Mouse (Mus musculus): ENCODE data around the gene Ralbp1.

The Ralbp1 gene

DNA sequence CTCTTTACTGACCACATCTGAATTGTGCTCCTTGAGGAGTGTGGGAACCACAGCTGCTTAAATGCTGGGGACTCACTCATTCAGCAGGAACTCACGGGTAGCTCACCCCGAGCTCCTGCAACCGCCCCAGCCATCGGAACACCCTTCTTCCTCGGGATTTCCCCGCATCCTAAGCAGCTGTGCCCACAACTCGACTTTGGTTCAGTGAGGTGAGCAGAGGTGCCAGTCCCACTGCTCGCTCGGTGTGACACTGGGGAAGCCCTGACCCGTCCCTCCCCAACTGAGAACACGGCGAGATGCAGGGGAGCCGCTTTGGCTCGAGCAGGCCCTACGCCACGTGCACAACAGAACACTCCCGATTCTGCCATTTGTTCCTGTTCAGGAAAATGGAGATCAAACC lies 35.1 kb downstream of the Ralbp1 start:
- no peak for DNase-seq (ENCODE audit: low spot score)

DNA sequence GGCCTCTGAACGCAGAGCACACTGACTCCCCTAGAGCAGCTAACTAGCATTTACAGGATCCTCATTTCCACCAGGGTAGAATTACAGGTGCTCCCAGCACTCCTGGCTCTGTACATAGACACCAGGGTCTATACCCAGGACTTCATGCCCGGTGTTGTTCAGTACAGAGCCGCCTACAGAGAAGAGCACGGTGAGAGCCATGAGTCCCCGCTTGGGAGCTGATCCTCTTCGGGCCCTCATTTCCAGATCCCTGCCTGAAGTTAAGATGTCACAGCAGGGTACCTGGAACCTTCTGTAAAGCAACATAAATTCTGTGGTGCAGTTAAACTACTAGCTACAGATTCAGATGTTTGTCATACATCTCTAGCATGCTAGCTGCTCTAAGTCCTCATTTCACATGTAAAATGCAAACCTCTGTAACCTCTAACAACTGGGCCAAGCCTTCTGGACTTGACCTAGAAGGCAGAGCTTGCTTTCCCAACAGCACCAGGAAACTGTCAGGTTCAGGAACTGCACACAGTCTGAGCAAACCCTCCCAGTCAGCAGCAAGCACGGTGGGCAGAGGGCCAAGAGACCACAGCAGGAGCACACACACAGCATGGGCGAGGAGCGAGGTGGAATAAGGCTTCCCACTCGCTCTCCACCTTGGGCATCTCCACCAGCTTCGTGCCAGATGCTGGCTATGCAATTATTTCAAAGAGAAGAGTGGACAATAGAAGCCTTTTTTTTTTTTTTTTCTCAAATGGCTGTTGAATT lies 37.7 kb downstream of the Ralbp1 start:
- no peak for DNase-seq (ENCODE audit: low spot score)

DNA sequence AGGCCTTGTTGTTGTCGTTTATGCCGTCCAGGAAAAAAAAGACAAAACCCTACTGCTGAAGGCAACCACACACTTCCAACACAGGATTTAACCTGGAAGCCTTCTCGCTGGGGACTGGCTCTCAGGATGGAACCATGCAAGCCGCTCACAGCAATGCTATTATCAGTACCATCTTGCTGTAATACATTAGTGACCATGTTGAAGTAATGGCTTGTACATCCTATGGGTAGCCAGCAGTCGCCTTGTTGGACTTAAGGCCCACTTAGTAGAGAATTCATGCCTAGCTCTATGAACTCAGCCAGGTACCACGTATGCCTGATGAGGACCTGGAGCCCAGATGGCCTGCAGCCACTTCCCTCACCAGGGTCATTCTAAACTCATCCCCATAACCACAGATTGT lies 40.2 kb downstream of the Ralbp1 start:
- no peak for DNase-seq (ENCODE audit: low spot score)

DNA sequence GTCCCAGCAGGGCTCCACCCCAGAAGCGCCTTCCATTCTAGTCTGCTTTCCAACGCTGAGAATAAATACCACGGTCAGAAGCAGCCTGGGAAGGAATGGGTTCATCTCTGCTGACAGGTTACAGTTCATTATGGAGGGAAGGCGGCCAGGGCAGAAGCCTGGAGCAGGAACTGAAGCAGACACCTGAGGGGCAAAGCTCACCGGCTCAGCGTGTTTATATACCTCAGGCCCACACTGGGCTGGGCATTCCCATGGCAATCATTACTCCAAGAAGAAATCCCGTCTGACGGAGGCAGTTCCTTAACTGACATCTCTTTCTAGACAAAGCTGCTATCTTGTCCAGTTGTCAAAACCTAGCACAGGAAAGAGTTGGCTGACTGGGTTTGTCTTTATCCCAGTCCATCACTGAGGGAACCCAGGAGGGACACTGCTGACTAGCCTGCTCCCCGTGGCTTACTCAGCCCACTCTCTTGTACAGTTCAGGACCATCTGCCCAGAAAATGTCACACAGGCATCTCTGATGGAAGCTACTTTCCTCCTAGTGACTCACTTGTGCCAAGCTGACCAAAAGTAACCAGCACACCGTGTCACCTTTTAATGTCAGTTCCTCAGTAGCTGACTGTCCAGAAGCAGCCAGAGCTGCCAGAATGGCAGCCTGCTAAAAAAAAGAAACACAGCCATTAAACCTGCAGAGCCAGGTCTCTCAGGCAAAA lies 42.8 kb downstream of the Ralbp1 start:
- DNase-seq (ENCODE audit: low spot score): no peak

DNA sequence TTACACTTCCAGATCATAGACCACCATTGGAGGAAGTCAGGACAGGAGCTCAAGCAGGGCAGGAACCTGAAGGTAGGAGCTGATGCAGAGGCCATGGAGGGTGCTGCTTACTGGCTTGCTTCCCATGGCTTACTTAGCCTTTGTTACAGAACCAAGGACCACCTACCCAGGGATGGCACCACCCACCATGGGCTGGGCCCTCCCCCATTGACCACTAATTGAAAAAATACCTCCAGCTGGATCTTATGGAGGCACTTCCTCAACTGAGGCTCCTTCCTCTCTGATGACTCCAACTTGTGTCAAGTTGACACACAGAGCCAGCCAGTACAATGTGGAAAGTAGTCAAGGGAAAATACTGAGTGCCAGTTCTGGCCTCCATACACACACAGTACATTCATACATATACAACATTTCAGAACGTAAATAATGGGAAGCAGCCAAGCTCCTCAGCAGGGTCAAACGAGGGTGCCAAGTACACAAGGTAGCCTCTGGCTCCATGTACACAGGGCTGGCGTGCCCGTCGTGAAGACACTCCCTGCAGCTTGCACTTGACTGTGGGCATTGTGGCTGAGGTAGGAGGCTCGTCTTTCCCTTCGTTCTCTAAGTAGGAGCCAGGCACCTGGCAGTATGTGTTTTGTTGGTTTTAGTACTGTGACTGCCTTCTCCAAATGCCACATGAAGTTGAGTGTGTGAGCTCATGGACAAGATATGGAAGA lies 45.9 kb downstream of the Ralbp1 start:
- DNase-seq (ENCODE audit: low spot score): no peak

DNA sequence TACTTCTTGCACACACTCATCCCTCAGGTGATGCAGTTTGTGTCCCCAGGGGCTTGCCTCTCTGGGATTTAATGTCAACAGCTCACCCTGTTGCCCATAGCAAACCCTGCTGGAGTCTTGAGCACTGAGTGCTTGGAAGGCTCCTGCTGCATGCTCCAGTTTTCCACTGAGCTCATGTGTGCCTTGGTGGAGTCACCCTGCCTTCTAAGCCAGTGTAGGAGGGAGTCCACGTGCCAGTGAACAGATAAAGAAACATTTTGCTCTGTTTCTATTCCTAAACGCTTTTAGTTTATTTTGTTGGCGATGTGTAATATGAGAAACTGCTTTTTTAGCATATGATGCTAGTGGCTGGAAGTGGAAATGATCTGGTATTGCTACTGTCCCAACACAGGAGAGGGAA lies 48.9 kb downstream of the Ralbp1 start:
- no peak for DNase-seq (ENCODE audit: low spot score)

DNA sequence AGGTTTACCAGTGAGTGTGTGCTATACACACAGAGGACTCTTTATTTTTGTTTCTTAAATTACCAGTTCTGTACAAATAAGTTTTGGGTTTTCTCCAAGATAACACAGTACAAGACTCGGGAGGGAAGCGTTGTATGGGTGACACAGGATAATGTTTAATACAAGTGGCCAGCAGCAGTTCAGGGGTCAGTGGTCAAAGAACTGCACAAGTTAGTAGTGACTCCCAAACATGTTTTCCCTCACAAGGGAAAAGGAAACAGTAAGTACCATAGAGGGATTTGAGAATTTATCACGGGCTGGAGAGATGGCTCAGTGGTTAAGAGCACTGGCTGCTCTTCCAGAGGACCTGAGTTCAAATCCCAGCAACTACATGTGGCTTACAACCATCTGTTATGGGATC lies 51.7 kb downstream of the Ralbp1 start:
- DNase-seq (ENCODE audit: low spot score): no peak

DNA sequence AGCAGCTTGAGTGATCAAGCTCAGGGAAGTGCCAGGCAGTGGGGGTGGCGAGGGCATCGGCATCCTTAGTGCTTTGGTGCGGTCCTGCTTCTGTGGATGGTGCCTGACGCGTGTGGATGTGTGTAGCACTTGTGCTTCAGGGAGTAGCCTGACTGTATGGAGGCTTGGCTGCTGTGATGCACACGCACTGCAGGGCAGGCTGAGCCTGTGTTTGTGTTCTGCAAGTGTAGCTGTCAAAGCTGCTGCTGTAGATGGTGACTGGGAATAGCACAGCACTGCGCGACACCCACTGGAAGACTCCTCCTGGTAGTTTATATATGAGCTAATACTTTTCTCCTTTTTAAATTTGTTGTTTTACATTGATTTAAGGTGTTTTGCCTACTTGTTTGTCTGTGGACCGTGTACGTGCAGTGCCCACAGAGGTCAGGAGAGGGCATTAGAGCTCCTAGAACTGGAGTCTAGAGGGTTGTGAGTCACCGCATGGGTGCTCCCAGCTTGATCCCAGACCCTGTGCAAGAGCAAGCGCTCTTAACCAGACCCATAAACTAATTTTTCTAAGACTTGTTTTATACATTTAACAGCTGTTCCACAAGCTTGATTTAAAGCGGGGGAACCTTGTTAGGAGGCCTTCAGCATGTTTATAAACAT lies 55.3 kb downstream of the Ralbp1 start:
- DNase-seq (ENCODE audit: low spot score): no peak

DNA sequence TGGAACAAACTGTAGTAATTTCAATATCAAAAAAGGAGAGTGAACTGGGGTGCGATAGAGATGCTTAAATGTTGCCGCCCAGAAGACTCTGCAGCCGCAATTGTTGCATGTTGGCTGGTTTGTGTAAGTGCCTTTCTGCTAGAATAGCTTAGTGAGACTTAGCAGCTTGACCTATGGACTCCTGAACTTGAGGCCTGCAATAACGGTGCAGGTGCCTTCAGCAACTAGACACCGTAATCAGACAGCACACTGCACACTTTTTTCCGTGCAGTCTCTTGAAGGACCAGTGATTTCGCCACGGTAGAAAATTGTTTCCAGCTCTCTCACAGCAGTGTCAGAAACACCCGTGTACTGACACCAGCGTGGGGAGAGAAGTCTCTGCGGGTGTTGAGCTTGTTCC lies 56.6 kb downstream of the Ralbp1 start:
- DNase-seq (ENCODE audit: low spot score): no peak

DNA sequence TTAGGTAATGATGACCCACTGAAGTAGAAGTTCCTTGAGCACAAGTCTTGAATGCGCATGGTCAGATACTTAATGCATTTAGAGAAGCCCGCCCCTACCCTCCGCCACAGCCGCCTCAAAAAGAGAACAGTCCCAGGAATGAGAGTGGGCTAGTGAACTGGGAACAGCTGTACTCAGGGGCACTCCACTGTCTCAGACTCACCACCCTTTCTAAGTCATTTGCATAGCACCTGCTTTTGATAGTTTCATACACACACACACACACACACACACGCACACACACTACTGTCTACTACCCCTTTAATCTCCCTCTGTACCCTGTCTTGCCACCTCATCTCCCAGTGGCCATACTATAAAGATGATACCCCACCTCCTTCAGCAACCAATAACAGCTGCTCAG lies 57.7 kb downstream of the Ralbp1 start:
- DNase-seq (ENCODE audit: low spot score): no peak

DNA sequence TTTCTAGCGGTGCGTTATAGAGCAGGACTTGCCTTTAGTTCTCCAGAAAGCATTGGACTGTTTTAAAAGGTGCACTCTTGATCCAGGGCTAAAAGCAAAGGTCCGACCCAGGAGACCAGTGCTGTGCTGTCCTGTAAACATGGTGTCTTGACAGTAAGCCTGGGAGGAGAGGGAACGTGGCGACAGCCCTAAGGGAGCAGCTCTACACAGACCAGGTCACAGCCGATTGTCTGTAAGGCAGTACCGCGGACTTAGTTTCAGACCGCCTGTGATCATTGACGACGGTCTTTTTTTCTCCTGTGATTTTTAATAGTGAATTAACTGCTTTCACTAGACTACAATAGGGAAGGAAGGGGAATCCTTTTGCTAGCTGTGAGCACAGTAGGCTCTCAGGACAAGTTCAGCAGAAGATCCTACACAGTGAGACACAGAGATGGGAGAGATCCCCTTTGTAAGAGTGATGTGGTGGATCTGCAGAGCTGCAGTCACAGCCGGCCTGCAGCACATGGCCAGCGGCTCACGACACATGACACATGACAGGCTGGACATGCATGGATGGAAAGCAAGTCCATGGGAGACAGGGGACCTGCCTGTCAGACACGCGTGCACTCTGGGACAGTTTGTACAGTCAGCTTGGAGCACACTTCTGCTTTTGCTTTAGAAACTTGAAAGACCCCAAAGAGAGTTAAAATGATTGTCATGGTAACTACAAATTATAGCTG lies 58.3 kb downstream of the Ralbp1 start:
- DNase-seq (ENCODE audit: low spot score): no peak

DNA sequence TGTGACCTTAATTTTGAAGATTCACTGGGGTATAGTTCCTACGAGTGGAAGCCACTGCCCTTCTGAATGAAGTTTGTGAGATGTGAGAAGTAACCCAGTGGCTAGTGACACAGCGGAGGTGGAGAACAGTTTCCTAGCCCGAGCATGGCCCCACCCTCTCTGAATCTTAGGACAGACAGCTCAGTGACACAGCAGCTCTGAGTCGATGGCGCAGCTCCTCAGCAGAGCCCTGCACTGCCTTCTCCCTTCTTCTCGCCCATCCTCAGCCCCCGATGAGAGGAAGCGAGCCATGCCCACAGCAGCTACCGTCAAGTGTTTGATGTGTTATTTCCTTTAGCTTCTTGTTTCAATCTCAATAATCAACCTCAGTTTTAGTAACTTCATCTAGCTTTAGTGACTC lies 59.3 kb downstream of the Ralbp1 start:
- DNase-seq (ENCODE audit: low spot score): peak; percentile 15

DNA sequence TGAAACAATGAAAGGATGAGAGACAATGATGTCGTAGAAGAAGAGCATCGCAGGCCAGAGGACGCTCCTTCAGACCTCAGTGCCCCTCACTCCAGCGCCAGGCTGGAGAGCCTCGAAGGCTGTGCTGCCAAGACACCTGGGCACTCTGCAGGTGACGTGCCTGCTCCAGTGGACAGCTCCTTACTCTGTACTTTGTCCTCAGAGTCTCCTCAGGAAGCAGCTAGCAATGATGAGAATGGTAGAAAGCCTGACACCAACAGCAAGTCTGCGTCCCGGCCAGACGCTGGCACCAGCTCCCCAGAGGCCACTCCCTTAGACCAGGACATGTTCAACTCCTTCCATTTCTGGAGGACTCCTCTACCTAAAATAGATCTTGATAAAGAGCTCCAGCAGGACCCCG lies 61.4 kb downstream of the Ralbp1 start:
- DNase-seq (ENCODE audit: low spot score): no peak

DNA sequence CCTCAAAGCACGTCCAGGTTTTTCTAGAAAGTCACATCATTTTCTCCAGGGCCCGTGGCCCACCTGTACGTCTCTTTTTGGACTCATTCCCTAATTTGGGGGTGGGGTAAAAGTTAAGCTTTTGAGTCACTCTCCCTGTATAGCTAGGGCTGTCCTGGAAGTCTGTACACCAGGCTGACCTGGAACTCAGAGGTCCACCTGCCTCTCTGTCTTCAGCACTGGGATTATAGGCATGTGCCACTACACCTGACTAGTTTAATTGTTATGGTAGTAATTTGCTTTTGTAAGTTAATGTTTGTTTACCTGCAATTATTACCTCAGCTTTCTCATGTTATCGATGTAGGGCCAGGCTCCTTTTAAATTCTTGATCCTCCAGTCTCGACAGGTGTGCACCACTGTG lies 63.2 kb downstream of the Ralbp1 start:
- DNase-seq (ENCODE audit: low spot score): no peak

DNA sequence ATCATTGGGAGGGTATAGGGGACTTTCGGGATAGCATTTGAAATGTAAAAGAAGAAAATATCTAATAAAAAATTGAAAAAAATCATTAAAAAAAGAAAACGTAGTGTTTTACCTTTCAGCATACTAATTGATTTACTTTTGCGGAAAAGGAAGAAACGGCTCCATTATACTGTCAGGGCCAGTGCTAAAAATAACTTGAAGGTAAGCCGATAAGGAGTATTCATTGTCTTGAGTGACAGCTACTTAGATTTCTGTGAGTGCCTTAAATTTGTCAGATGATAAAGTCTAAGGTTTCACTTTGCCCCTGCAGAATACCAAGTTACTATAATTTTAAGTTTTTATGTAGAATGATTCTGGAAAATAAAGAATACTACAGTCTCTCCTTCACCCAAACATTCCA lies 65.4 kb downstream of the Ralbp1 start:
- no peak for DNase-seq (ENCODE audit: low spot score)

DNA sequence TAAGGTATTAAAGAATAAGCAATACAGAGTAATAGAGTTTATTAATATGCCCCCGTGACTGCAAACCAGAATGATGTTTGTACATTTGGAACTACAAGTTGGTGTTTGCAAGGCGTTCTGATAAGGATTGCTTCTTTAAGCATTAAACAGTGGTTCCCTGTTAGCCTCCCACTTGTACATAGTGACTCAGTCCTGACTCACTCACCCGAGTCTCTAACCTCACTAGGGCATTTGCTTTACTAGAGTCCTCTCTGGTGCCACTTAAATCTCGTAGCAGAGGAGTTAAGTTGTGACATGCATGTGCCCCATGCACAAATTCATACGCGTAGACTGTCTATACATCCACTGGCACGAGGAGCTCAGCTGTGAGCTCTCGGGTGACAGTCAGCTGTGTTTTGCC lies 71.8 kb downstream of the Ralbp1 start:
- DNase-seq (ENCODE audit: low spot score): no peak

DNA sequence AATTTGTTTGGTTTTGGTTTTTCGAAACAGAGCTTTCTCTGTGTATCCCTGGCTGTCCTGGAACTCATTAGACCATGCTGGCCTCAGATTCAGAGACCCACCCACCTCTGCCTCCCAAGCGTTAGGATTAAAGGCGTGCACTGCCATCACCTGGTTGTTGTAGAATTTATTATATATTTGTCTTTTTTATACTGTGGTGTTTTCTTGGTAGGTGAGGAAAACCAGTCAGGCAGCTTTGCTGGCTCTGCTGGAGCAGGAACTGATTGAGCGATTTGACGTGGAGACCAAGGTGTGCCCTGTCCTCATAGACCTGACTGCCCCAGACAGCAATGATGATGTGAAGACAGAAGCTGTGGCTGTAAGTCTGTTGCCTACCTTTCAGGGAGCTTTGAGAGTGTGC lies 74.6 kb downstream of the Ralbp1 start:
- DNase-seq (ENCODE audit: low spot score): no peak

DNA sequence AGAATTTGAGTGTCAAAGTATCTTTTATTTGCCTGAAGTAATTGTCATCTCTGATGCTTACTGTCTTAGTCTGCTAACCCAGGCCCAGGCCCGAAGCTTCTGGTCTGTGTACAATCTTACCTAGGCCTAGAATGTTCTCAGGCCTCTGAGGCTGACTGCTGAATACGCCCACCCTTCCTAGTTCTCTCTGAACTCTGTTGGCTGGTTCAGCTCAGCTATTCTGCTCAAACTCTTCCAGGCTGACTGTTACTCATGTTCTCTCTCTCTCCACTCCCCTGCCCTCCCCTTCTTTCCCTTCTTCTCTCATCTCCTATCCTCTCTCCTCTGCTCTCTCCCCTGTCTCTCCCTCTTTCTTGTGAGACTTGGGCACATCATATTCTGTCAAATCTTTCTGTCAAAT lies 79.2 kb downstream of the Ralbp1 start:
- DNase-seq (ENCODE audit: low spot score): no peak

DNA sequence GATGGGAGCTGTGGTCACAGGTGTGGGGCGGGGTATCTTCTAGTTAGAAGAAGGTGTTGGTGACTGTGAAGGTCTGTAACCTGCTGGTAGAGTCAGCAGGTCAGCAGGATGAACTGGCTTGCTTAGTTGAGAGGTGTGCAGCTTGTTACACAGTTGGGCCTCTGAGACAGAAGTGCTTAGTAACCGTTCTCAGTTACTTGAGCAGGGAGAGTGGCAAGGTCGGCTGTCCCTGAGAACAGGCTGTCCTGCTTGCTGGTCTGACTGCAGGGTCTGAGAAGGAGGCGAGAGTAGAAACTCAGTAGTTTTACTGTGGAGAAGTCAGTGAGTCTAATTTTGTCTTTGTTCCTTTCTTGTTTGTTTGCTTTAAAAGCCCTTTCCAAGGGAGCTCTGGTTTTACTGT lies 79.6 kb downstream of the Ralbp1 start:
- DNase-seq (ENCODE audit: low spot score): no peak

DNA sequence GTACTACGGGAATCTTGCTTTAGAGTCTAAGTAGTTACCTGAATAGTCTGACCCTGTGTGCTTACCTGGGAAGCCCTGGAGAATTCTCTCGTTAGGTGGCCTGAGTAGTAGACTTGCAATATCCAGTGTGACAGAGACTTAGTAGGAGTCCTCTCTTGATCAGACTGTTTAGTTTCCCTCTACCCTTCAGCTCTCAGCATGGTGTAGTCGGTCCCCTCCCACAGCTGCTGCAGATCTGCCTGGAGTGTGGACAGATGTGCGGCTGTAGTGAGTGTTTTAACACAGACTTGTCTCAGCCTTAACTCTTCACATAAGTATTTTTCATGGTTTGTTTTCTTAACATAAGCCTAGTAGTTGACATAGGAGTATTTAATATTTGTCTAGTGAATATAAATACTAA lies 83.6 kb downstream of the Ralbp1 start:
- DNase-seq (ENCODE audit: low spot score): no peak

DNA sequence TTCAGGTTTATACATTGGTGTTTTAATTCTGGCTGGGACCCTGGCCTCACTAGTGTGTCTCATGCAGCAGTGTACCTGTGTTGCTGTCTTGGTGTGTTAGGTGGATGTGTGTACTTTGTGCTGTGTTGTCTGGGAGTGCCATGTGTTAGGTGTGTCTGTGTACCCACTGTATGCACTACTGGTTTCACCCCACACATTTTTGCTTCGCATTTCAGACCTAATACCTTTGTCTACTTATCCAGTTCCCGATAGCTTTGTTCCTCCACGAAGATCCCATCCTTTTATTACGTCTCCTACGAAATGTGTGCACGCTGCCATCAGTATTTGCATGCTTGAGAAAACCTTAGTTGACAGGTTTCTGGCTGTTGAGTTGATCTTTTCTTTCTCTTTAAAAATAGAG lies 85.1 kb downstream of the Ralbp1 start:
- DNase-seq (ENCODE audit: low spot score): no peak

DNA sequence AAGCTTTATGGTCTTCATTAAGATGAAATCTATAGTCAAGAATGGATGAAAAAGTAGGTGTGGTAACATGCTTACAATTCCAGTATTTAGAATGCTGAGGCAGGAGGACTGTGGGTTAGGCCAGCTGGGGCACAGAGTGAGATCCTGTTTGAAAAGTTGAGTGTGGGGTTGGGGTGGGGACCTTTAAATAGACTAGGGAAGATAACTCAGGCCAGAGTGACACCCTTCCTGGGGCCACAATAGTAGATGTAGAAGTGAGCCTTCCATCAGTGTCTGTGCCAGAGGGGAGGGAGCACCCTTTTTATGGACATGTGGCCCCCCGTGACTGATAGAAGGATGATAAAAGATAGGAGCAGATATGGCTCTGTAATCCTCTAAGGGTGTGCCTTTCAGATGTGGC lies 86.2 kb downstream of the Ralbp1 start:
- no peak for DNase-seq (ENCODE audit: low spot score)
